Mouse (Mus musculus): ENCODE data around the gene Tnxb.

DNA sequence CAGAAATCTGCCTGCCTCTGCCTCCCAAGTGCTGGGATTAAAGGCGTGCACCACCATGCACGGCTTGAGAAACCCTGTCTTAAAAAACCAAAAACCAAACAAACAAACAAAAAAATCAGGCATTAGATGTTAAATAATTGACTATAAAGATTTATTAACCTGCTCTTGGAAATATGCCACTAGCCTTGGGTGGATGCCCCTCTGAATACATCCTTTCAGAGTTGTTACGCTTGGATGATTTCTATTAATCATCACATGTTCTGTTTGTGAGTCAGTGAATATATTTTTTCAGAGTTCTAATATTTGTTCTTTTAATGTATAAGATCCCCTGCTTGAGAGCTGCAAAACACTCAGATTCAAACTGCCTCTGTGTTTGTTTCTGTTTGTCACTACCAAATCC lies 45.4 kb upstream of the Tnxb start:
- TF ChIP-seq EP300 (IDR thresholded peaks at IDR 0.05; ENCODE audit: insufficient read depth, low read depth, low read length) (no peak), CTCF (IDR thresholded peaks at IDR 0.05) (no peak), POLR2A (IDR thresholded peaks at IDR 0.05; ENCODE audit: insufficient read depth, low read depth, low read length) (no peak)

Measured in heart, adult 2 months (tissue).